Mouse (Mus musculus): ENCODE measurements around the gene Ubxn10. TPM values are rescaled to one million over a fixed set of nuclear protein-coding genes. Genes with fewer than 3 reads are reported as not detected.

Gene Ubxn10
- total RNA-seq, 2 experiments from 2014 or later, result 0.09 to 0.33 TPM

DNA sequence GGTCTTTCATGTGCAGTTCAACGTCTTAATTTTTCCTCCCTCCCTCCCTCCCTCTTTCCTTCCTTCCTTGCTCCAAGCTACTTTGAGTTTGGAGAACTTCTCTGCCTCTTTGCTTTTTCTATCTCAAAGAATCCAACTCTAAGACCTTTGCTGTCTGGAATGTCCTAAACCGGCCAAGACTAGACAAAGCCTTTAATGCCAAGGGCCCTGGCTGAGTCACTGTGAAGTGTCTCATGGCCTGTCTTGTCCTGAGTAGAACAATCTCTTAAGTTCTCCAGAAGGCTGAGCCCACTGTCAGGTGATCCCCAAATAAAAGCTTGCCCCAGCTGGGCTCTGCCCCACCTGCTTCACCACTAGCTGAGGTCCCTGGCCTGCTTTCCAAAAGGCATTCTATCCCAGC lies 34.9 kb downstream of the Ubxn10 start:
- DNase-seq (ENCODE audit: low spot score), result no peak

DNA sequence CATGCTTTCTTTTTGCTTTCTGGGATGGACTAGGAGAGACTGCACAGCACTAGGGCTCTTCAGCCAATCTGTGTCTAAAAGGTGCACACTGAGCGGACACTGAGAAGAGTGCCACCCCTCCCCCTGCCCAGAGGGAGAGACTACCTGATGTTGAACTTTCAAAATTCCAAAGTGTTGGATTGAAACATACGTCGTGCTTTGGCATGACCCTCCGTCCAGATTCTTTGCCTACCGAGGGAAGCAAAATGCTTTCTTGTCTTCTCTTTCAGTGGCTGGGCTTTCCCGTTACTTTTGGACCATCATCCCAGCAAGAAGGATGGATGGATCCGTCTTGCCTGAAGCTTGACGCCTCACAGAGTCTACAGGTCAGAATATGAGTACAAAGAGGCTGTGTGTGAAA lies 35.9 kb downstream of the Ubxn10 start:
- no peak for DNase-seq (ENCODE audit: low spot score)

GRCm38 (mm10) chr4:138700184-138700982 lies 36.6 kb downstream of the Ubxn10 start:
- DNase-seq (ENCODE audit: low spot score), result peak; percentile 43

- DNase-seq (ENCODE audit: low spot score), result no peak
Observed at GRCm38 (mm10) chr4:138698296-138698695, 38.7 kb downstream of the Ubxn10 start.

GRCm38 (mm10) chr4:138697166-138697860 lies 39.7 kb downstream of the Ubxn10 start:
- no peak for DNase-seq (ENCODE audit: low spot score)

DNA sequence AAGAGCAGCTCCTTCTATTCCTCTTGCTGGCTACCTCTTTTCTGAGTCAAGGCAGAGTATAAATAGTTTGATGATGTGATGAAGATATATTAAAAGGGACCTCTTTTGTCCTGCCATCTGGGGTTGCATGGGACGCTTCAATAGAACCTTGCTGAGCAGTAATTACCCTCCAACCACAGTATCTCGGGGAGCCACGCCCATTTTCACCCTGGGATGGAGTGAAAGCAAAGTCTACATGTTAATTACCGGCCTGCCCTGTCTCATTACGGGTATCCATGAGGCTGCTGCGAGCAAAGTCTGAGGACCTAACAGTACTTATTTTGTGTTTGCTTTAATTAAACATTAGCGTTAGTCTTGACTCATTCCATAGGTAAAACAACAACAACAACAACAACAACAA lies 40.2 kb downstream of the Ubxn10 start:
- no peak for DNase-seq (ENCODE audit: low spot score)

GRCm38 (mm10) chr4:138693043-138693692 lies 43.8 kb downstream of the Ubxn10 start:
- no peak for DNase-seq (ENCODE audit: low spot score)

DNA sequence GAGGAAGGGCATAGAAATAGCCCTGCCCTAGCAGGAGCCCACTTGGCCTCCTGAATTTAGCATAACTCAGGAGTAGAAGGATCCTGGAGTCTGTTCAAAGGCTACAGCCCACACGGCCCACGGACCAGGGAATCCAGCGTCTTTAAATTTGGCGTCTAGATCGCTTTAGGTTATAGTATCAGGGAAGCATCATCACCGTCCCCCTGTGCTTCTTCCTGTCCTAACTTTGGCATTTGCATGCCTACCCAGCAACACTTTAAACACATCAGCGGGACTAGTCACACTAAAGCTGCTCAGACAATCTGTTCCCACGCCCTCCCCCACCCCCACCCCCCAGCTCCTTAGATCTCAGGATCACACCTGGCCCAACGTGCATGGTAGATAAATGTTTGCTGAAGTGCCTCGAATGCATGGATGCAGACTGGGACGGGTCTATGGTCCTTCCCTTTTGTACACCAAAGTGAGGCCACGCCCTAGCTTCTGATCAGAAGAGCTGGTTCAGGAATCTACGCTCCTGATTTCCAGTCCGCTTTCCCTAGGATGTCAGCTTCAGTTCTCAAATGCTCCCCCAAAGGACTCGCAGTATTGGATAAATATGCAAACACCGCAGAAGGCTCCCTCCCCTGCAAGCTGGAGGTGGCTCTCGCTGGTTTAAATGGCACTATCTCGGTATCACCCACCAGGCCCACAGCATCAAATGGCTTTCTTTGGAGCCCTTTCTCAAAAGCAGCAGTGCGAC lies 45.4 kb downstream of the Ubxn10 start:
- no peak for DNase-seq (ENCODE audit: low spot score)

GRCm38 (mm10) chr4:138690561-138690960 lies 46.4 kb downstream of the Ubxn10 start:
- DNase-seq (ENCODE audit: low spot score), result no peak

GRCm38 (mm10) chr4:138689094-138689512 lies 47.9 kb downstream of the Ubxn10 start:
- no peak for DNase-seq (ENCODE audit: low spot score)

DNA sequence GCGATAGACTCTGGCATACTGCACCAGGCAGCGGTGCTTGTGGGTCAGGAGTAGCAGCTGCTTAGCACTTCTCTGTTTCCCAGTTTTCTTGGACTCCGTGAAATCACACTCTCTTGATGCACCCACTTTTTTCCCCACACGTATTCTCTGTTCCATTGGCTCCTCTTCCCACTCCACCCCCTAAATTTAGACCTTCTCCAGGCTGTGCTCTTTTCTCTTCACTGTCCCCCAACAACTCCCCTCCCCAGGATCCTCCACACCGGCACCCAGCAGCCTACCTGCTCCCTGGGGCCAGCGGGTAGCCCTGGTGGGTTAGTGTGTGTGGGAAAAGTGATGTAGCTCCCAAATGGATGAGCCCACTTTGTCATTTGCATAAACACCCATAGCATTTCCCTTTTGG lies 51.2 kb downstream of the Ubxn10 start:
- no peak for DNase-seq (ENCODE audit: low spot score)

DNA sequence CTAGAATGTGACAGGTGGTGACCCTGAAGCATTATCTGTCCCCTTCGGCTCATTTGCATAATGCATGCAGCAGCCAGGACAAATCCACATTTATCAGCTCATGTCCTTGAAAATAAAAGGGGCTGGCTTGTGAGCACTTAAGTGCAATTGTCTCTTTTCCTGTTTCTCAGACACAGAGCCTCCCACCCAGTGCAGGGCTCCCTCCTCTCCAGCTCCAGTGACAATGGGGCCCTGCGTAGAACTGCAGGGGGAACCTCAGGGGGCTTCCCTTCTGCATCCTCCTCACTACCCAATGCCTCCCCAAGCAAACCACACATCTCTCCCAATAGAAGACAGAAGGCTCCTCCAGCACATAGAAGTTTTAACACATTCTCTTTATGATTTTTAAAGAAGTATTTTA lies 54.2 kb downstream of the Ubxn10 start:
- DNase-seq (ENCODE audit: low spot score), result no peak

GRCm38 (mm10) chr4:138680124-138680523 lies 56.8 kb downstream of the Ubxn10 start:
- DNase-seq (ENCODE audit: low spot score), result no peak

- DNase-seq (ENCODE audit: low spot score), result no peak
Observed at GRCm38 (mm10) chr4:138677579-138677978, 59.4 kb downstream of the Ubxn10 start.

DNA sequence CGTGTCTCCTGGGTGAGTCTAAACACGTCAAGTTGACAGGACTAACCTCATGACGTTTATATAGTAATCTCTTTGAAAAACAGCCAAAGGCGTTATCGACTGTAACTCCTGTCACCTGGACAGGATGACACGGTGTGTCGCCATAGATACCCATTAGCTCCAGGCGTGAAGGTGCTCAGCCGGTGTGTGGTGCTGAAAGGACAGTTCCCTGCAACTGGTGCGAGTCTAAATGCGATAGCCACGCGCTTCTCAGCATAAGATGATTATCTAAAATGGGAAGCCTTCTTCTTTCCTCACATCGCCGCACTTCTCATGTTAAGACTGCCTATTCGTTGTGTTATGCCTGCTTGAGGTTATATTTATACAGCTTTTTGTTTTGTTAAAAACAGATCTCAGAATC lies 60.5 kb downstream of the Ubxn10 start:
- DNase-seq (ENCODE audit: low spot score), result no peak

GRCm38 (mm10) chr4:138672160-138672559 lies 64.8 kb downstream of the Ubxn10 start:
- DNase-seq (ENCODE audit: low spot score), result no peak

- no peak for DNase-seq (ENCODE audit: low spot score)
Observed at GRCm38 (mm10) chr4:138670093-138670889, 66.7 kb downstream of the Ubxn10 start.

GRCm38 (mm10) chr4:138666521-138666920 lies 70.4 kb downstream of the Ubxn10 start:
- no peak for DNase-seq (ENCODE audit: low spot score)

DNA sequence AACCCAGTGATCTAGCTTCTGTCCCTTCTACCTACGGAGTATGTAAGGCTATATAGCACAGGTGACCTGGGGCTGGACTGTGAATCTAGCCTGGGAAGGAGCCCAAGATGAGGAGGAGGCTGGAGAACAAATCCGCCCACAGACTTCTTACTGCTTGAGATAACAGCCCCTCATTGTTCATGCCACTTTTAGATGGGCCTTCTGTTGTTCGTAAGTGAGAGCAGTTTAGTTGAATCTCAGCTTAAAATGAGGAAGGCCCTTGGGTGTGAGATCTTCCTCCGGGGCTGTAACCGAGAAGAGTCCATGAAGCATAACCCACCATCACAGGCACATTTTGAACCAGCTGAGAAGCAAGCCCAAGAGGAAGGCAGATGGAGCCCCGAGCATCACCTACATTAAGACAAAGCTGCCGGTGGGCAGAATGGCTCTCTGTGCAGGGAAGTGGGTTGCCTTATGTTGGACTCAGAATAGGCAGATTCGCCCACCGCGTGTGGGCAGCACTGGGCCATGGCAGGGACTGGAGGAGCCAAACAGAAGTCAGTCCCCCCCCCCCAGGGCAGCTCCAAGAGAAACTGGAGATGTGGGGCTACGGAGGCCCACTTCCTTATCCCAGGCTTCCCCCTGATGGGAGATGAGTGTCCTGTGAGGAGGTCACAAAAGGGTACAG lies 76.9 kb downstream of the Ubxn10 start:
- no peak for DNase-seq (ENCODE audit: low spot score)
